Mouse (Mus musculus): ENCODE results near the gene Olfr399. TPM values are rescaled to one million over a fixed set of nuclear protein-coding genes. Genes with fewer than 3 reads are reported as not detected.

Gene Olfr399
- not detected for total RNA-seq (2023)

DNA sequence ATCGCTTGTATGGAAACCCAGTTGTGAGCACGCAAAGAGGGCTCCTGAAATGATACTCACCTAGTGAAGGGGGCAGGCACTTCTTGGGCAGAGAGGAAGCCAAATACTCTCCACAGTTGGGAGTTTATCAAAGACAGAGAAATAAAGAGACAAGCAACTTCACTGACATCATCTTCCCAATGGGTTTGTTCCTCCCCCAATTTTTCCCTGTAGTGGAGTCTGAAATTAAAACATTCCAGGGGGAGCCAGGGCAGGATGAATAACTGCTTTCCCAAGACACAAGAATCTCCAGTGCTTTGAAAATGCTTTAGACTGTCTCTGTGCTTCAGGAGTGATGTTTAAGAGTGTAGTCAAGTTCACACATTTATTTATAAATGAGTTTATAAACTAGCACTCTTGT is at the start of gene Olfr399, which contains the start of gene Olfr139:
TSS of gene Olfr399 (minus strand) at position 165 of the 400 bp plus-strand sequence.
TSS of gene Olfr139 (minus strand) at position 101 of the 400 bp plus-strand sequence.

GRCm38 (mm10) chr11:74069655-74070054 is 13.2 kb upstream of the Olfr399 start, which contains the start of gene Zfp616:
Zfp616 (plus strand) TSS chr11:74069955.

Other genes with a start within 250 kb of the Olfr399 start
- not detected for gene Olfr392, start 239.6 kb downstream of the Olfr399 start, total RNA-seq (2023)
- not detected for gene Olfr393, start 205.2 kb downstream of the Olfr399 start, total RNA-seq (2023)
- gene Olfr394, start 165.8 kb downstream of the Olfr399 start, total RNA-seq (2023) = not detected
- not detected for gene Olfr395, start 147.3 kb downstream of the Olfr399 start, total RNA-seq (2023)
- gene Olfr23, start 119.9 kb downstream of the Olfr399 start, total RNA-seq (2023) = not detected
- gene Olfr397, start 95.8 kb downstream of the Olfr399 start, total RNA-seq (2023) = not detected
- gene Olfr398, start 66.2 kb downstream of the Olfr399 start, total RNA-seq (2023) = not detected
- not detected for gene Olfr139, start 64 bp downstream of the Olfr399 start, total RNA-seq (2023)
- gene Zfp616, start 13.3 kb upstream of the Olfr399 start, total RNA-seq (2023) = not detected
- not detected for gene Olfr401, start 57.1 kb upstream of the Olfr399 start, total RNA-seq (2023)
- not detected for gene Olfr402, start 96.9 kb upstream of the Olfr399 start, total RNA-seq (2023)
- not detected for gene Olfr403, start 129.6 kb upstream of the Olfr399 start, total RNA-seq (2023)
- gene Olfr43, start 154.8 kb upstream of the Olfr399 start, total RNA-seq (2023) = not detected
- not detected for gene Olfr406, start 203.2 kb upstream of the Olfr399 start, total RNA-seq (2023)
- not detected for gene Olfr59, start 227.1 kb upstream of the Olfr399 start, total RNA-seq (2023)

All from T-cell, adult 66 days (primary cell).